Comparison of ENCODE assay signal across 9 mouse cellular contexts in genomic region chr7:132809721-132810120, GRCm38 (mm10). TPM values are rescaled to one million over a fixed set of nuclear protein-coding genes. Genes with fewer than 3 reads are reported as not detected.
A peak's percentile ranks its signal among the peaks of the same experiment; 100 is the strongest.
DNase-seq lines count a peak whose midpoint lies in the region; ATAC-seq and TF ChIP-seq lines count a peak whose summit lies in the region.
"Had no signal": no experiment of that assay in that cellular context is flagged by ENCODE, and none has a peak within 500 bp of the region (broad histone marks: within the 10 kb centered on the region; RNA-seq: fewer than 3 reads in every experiment).

No protein-coding gene starts in this region.

- H3K9me3 ChIP-seq in forebrain, embryonic 11.5 days (ENCODE audit: control insufficient read depth, low read length) = no peaks in the 10 kb centered on the region
- H3K9me3 ChIP-seq in hindbrain, postnatal 0 days (ENCODE audit: low read length) = no peaks in the 10 kb centered on the region
- no peaks in the 10 kb centered on the region for H3K9me3 ChIP-seq in midbrain, embryonic 16.5 days (replicated peaks; ENCODE audit: control insufficient read depth, low read length, poor library complexity, severe bottlenecking)

- intact Hi-C loops in left cerebral cortex, adult 2 months (cut with DNase I) = loop anchor here (2.0 to 5.0 kb wide), 4 partner anchors 43 to 313 kb away; partner anchors contain the start of genes Ctbp2, Eef1akmt2, Fgfr2 and Oat
- intact Hi-C loops in left cerebral cortex, postnatal 4 days (cut with DNase I) = no loop called here

- no peak for ATAC-seq in forebrain, embryonic 11.5 days (replicated peaks; ENCODE audit: low FRiP score)
- ATAC-seq in hindbrain, postnatal 0 days = no peak
- no peak for ATAC-seq in midbrain, embryonic 16.5 days

- H3K4me1 ChIP-seq in forebrain, embryonic 11.5 days (replicated peaks; ENCODE audit: control insufficient read depth, insufficient read depth, low read length) = peaks cover 45% of the 10 kb centered on the region
- peaks cover 39% of the 10 kb centered on the region for H3K4me1 ChIP-seq in hindbrain, postnatal 0 days (ENCODE audit: insufficient read depth, low read length)
- H3K4me1 ChIP-seq in midbrain, embryonic 16.5 days (ENCODE audit: control insufficient read depth, insufficient read depth, low read length) = peaks cover 62% of the 10 kb centered on the region

- no peak for TF ChIP-seq CTCF in left cerebral cortex, adult 2 months (IDR thresholded peaks at IDR 0.05)
- TF ChIP-seq CTCF in hindbrain, postnatal 0 days (IDR thresholded peaks at IDR 0.05; ENCODE audit: low read depth) = no peak

- H3K9ac ChIP-seq in forebrain, embryonic 11.5 days (ENCODE audit: low read length) = peak overlapping the region; percentile 24; the same call in 1 of the 2 replicates
- peak overlapping the region; percentile 28; the same call in 1 of the 2 replicates for H3K9ac ChIP-seq in hindbrain, postnatal 0 days (replicated peaks; ENCODE audit: low read length)
- H3K9ac ChIP-seq in midbrain, embryonic 16.5 days (ENCODE audit: low read depth, low read length) = peak overlapping the region; percentile 23; the same call in 1 of the 2 replicates

- H3K4me3 ChIP-seq in left cerebral cortex, adult 2 months = no peak overlapping the region; the same call in 1 of the 2 replicates
- peak overlapping the region; percentile 6; the same call in 1 of the 2 replicates for H3K4me3 ChIP-seq in forebrain, embryonic 11.5 days (ENCODE audit: low read depth, low read length)
- no peak overlapping the region for H3K4me3 ChIP-seq in hindbrain, postnatal 0 days (ENCODE audit: low read length)
- H3K4me3 ChIP-seq in midbrain, embryonic 16.5 days (ENCODE audit: low read depth, low read length) = no peak overlapping the region
- H3K4me3 ChIP-seq: erythroblast, embryonic 14.5 days had no signal

- DNase-seq in left cerebral cortex, adult 2 months (ENCODE audit: extremely low spot score in 1 of 2, low spot score in 2 of 2) = no peak
- DNase-seq in left cerebral cortex, postnatal 4 days = no peak
- DNase-seq in forebrain, embryonic 11.5 days (ENCODE audit: low spot score) = no peak
- no peak for DNase-seq in hindbrain, postnatal 0 days (ENCODE audit: low spot score)
- DNase-seq in urinary bladder, adult 18-20 months (ENCODE audit: low spot score in 2 of 2) = no peak
- DNase-seq in T-cell, adult 2 months (ENCODE audit: low spot score) = no peak
- no peak for DNase-seq in urinary bladder, postnatal 25 days (ENCODE audit: low spot score)

- 22% methylated on average over 6 of the region's 6 CpGs for WGBS in forebrain, embryonic 11.5 days
- 29% methylated on average over 6 of the region's 6 CpGs for WGBS in hindbrain, postnatal 0 days
- WGBS in midbrain, embryonic 16.5 days = 31% methylated on average over 6 of the region's 6 CpGs

- H3K36me3 ChIP-seq in forebrain, embryonic 11.5 days (ENCODE audit: control insufficient read depth, insufficient read depth, low read length) = no peaks in the 10 kb centered on the region
- H3K36me3 ChIP-seq in hindbrain, postnatal 0 days (ENCODE audit: insufficient read depth, low read length) = no peaks in the 10 kb centered on the region
- no peaks in the 10 kb centered on the region for H3K36me3 ChIP-seq in midbrain, embryonic 16.5 days (ENCODE audit: control insufficient read depth, insufficient read depth, low read length)

- H3K27me3 ChIP-seq in forebrain, embryonic 11.5 days (ENCODE audit: control insufficient read depth, insufficient read depth, low read length) = no peaks in the 10 kb centered on the region
- no peaks in the 10 kb centered on the region for H3K27me3 ChIP-seq in hindbrain, postnatal 0 days (ENCODE audit: insufficient read depth, low read length)
- H3K27me3 ChIP-seq in midbrain, embryonic 16.5 days (ENCODE audit: control insufficient read depth, insufficient read depth, low read depth, low read length) = no peaks in the 10 kb centered on the region

- peak overlapping the region; percentile 90 for H3K4me2 ChIP-seq in forebrain, embryonic 11.5 days (ENCODE audit: low read depth, low read length, severe bottlenecking)
- peak overlapping the region; percentile 85 for H3K4me2 ChIP-seq in hindbrain, postnatal 0 days (ENCODE audit: low read depth, low read length)
- peak overlapping the region; percentile 38 for H3K4me2 ChIP-seq in midbrain, embryonic 16.5 days (ENCODE audit: low read length)

- H3K27ac ChIP-seq in left cerebral cortex, adult 2 months = peak overlapping the region; percentile 90
- H3K27ac ChIP-seq in forebrain, embryonic 11.5 days (ENCODE audit: low read depth, low read length) = peak overlapping the region; percentile 65
- peak overlapping the region; percentile 76; the same call in 1 of the 2 replicates for H3K27ac ChIP-seq in hindbrain, postnatal 0 days
- H3K27ac ChIP-seq in midbrain, embryonic 16.5 days (ENCODE audit: low read length) = peak overlapping the region; percentile 39; the same call in 1 of the 2 replicates

RNA-seq across cellular contexts. Expression of gene Fam53b, which starts 4.0 kb away (rescaled TPM):
- total RNA-seq in left cerebral cortex, adult 2 months (2021) = 10 to 100 TPM; 57.1 to 75.2 TPM
- 10 to 100 TPM; 13.4 to 13.8 TPM for total RNA-seq in left cerebral cortex, postnatal 4 days (2021)
- polyA plus RNA-seq in forebrain, embryonic 11.5 days (2014; fragmentation: Nextera tagmentation; extraction: Ambion mirVana) = 44.3 and 45.5 TPM in 2 replicates
- 20.9 and 21.0 TPM in 2 replicates for total RNA-seq in hindbrain, postnatal 0 days (2014; rRNA removed)
- 10.2 and 12.9 TPM in 2 replicates for polyA plus RNA-seq in hindbrain, postnatal 0 days (2015; fragmentation: Nextera tagmentation; extraction: Ambion mirVana)
- 13.2 and 13.6 TPM in 2 replicates for polyA plus RNA-seq in midbrain, embryonic 16.5 days (2015; fragmentation: Nextera tagmentation; extraction: Ambion mirVana)

RNA-seq across cellular contexts. Expression of gene Eef1akmt2, which starts 42.8 kb away (rescaled TPM):
- total RNA-seq in left cerebral cortex, adult 2 months (2021) = 10 to 100 TPM; 33.2 to 33.8 TPM
- 10 to 100 TPM; 41.2 to 41.6 TPM for total RNA-seq in left cerebral cortex, postnatal 4 days (2021)
- polyA plus RNA-seq in forebrain, embryonic 11.5 days (2014; fragmentation: Nextera tagmentation; extraction: Ambion mirVana) = 80.7 and 91.7 TPM in 2 replicates
- 22.5 and 34.0 TPM in 2 replicates for total RNA-seq in hindbrain, postnatal 0 days (2014; rRNA removed)
- 76.7 and 78.2 TPM in 2 replicates for polyA plus RNA-seq in hindbrain, postnatal 0 days (2015; fragmentation: Nextera tagmentation; extraction: Ambion mirVana)
- polyA plus RNA-seq in midbrain, embryonic 16.5 days (2015; fragmentation: Nextera tagmentation; extraction: Ambion mirVana) = 91.7 and 94.3 TPM in 2 replicates

RNA-seq across cellular contexts. Expression of gene Abraxas2, which starts 49.3 kb away (rescaled TPM):
- 10 to 100 TPM; 26.6 to 27.6 TPM for total RNA-seq in left cerebral cortex, adult 2 months (2021)
- 10 to 100 TPM; 27.5 to 29.9 TPM for total RNA-seq in left cerebral cortex, postnatal 4 days (2021)
- 34.9 and 40.6 TPM in 2 replicates for polyA plus RNA-seq in forebrain, embryonic 11.5 days (2014; fragmentation: Nextera tagmentation; extraction: Ambion mirVana)
- 22.2 and 23.6 TPM in 2 replicates for total RNA-seq in hindbrain, postnatal 0 days (2014; rRNA removed)
- 33.1 and 36.4 TPM in 2 replicates for polyA plus RNA-seq in hindbrain, postnatal 0 days (2015; fragmentation: Nextera tagmentation; extraction: Ambion mirVana)
- polyA plus RNA-seq in midbrain, embryonic 16.5 days (2015; fragmentation: Nextera tagmentation; extraction: Ambion mirVana) = 37.4 and 38.6 TPM in 2 replicates

Comparison
In these comparisons a context has a peak if more than half of its experiments do, and no peak if none do; other contexts are left out.
1. H3K27ac ChIP-seq: peak in every context shown above with its lines; median percentile 90 in left cerebral cortex, adult 2 months; 76 in hindbrain, postnatal 0 days; 65 in forebrain, embryonic 11.5 days; 39 in midbrain, embryonic 16.5 days.
2. H3K4me2 ChIP-seq: peak in every context shown above with its lines; median percentile 90 in forebrain, embryonic 11.5 days; 85 in hindbrain, postnatal 0 days; 38 in midbrain, embryonic 16.5 days.